ENCODE assay signal across 28 mouse cellular contexts in genomic region chr9:61119252-61119651, GRCm38 (mm10).
DNase-seq lines count a peak whose midpoint lies in the region; ATAC-seq and TF ChIP-seq lines count a peak whose summit lies in the region.
"Had no signal": no experiment of that assay in that cellular context is flagged by ENCODE, and none has a peak within 500 bp of the region (broad histone marks: within the 10 kb centered on the region; RNA-seq: fewer than 3 reads in every experiment).

No protein-coding gene starts in this region.

- no peak overlapping the region for H3K4me3 ChIP-seq in lung, postnatal 0 days (ENCODE audit: low read depth, low read length)
- no peak overlapping the region for H3K4me3 ChIP-seq in stomach, postnatal 0 days (ENCODE audit: low read depth, low read length)
- H3K4me3 ChIP-seq: embryonic facial prominence, embryonic 12.5 days; heart, embryonic 10.5 days; heart, embryonic 15.5 days; hindbrain, embryonic 12.5 days; left cerebral cortex, adult 2 months; liver, embryonic 15.5 days; stomach, embryonic 15.5 days had no signal

- H3K27ac ChIP-seq in lung, postnatal 0 days (ENCODE audit: low read length), result no peak overlapping the region
- H3K27ac ChIP-seq in stomach, postnatal 0 days (replicated peaks), result no peak overlapping the region
- H3K27ac ChIP-seq: embryonic facial prominence, embryonic 12.5 days; heart, embryonic 10.5 days; heart, embryonic 15.5 days; hindbrain, embryonic 12.5 days; left cerebral cortex, adult 2 months; liver, embryonic 15.5 days; stomach, embryonic 15.5 days had no signal

- H3K9ac ChIP-seq in lung, postnatal 0 days (replicated peaks; ENCODE audit: low read depth), result no peak overlapping the region
- no peak overlapping the region for H3K9ac ChIP-seq in stomach, postnatal 0 days (ENCODE audit: low read length)
- H3K9ac ChIP-seq: embryonic facial prominence, embryonic 12.5 days; heart, embryonic 15.5 days; hindbrain, embryonic 12.5 days; liver, embryonic 15.5 days; stomach, embryonic 15.5 days had no signal

- TF ChIP-seq EP300 in lung, postnatal 0 days (IDR thresholded peaks at IDR 0.05), result no peak
- no peak for TF ChIP-seq EP300 in stomach, postnatal 0 days (optimal IDR thresholded peaks at IDR 0.05)

- no peak overlapping the region for H3K4me2 ChIP-seq in lung, postnatal 0 days (replicated peaks; ENCODE audit: low read depth, low read length)
- no peak overlapping the region for H3K4me2 ChIP-seq in stomach, postnatal 0 days (replicated peaks; ENCODE audit: low read depth)
- H3K4me2 ChIP-seq: embryonic facial prominence, embryonic 12.5 days; heart, embryonic 15.5 days; hindbrain, embryonic 12.5 days; liver, embryonic 15.5 days; stomach, embryonic 15.5 days had no signal

- H3K4me1 ChIP-seq in lung, postnatal 0 days (ENCODE audit: insufficient read depth, low read depth, low read length), result no peaks in the 10 kb centered on the region
- no peaks in the 10 kb centered on the region for H3K4me1 ChIP-seq in stomach, postnatal 0 days (replicated peaks; ENCODE audit: control insufficient read depth, insufficient read depth)
- H3K4me1 ChIP-seq: heart, embryonic 15.5 days had no signal

- H3K36me3 ChIP-seq in lung, postnatal 0 days (ENCODE audit: insufficient read depth, low read length), result no peaks in the 10 kb centered on the region
- no peaks in the 10 kb centered on the region for H3K36me3 ChIP-seq in stomach, postnatal 0 days (ENCODE audit: control insufficient read depth, insufficient read depth, low read length)
- H3K36me3 ChIP-seq: embryonic facial prominence, embryonic 12.5 days; heart, embryonic 10.5 days; heart, embryonic 15.5 days; hindbrain, embryonic 12.5 days; liver, embryonic 15.5 days; stomach, embryonic 15.5 days had no signal

- WGBS in lung, postnatal 0 days, result 33% methylated on average over 3 of the region's 3 CpGs
- 73% methylated on average over 3 of the region's 3 CpGs for WGBS in stomach, postnatal 0 days

- H3K9me3 ChIP-seq in lung, postnatal 0 days (ENCODE audit: low read length), result no peaks in the 10 kb centered on the region
- H3K9me3 ChIP-seq in stomach, postnatal 0 days (ENCODE audit: control insufficient read depth, low read length), result no peaks in the 10 kb centered on the region
- H3K9me3 ChIP-seq: embryonic facial prominence, embryonic 12.5 days; heart, embryonic 10.5 days; heart, embryonic 15.5 days; hindbrain, embryonic 12.5 days; liver, embryonic 15.5 days; stomach, embryonic 15.5 days had no signal

- DNase-seq in adrenal gland, postnatal 10 days, result peak; percentile 27
- no peak for DNase-seq in adrenal gland, adult 18-20 months (ENCODE audit: low spot score in 2 of 2)
- DNase-seq in lung, postnatal 0 days (ENCODE audit: low spot score), result peak; percentile 9
- DNase-seq in lung, postnatal 14 days, result no peak
- DNase-seq in stomach, postnatal 0 days (ENCODE audit: low spot score), result no peak
- no peak for DNase-seq in cerebellum, postnatal 36 days
- DNase-seq in spleen, adult 12 weeks (ENCODE audit: low spot score), result no peak
- DNase-seq: cerebellum, adult 8-10 months; cerebellum, postnatal 25 days; embryo, embryonic 11 days; gastrocnemius, postnatal 14 days; heart, adult 11 months; kidney, adult 9 months; kidney, postnatal 10 days; left cerebral cortex, postnatal 4 days; midbrain, embryonic 14.5 days; thymus, postnatal 25 days had no signal

- no peak for ATAC-seq in lung, postnatal 0 days
- ATAC-seq in granulocyte monocyte progenitor cell, adult 5-6 weeks (replicated peaks; ENCODE audit: poor library complexity, severe bottlenecking), result peak; percentile 88
- 0 out of 2 replicates have a peak, but pooled peaks have one; percentile 29 for ATAC-seq in stomach, postnatal 0 days (ENCODE audit: low FRiP score, low TSS enrichment)
- ATAC-seq: CD4-positive, CD25-positive, alpha-beta regulatory T cell, adult 4 months; forebrain, embryonic 14.5 days; intestine, embryonic 16.5 days had no signal

- TF ChIP-seq CTCF in lung, postnatal 0 days (IDR thresholded peaks at IDR 0.05), result no peak
- TF ChIP-seq CTCF in stomach, postnatal 0 days (IDR thresholded peaks at IDR 0.05; ENCODE audit: low read depth), result no peak

- no peaks in the 10 kb centered on the region; the same call in 1 of the 2 replicates for H3K27me3 ChIP-seq in lung, postnatal 0 days (replicated peaks; ENCODE audit: insufficient read depth, low read length)
- no peaks in the 10 kb centered on the region for H3K27me3 ChIP-seq in stomach, postnatal 0 days (ENCODE audit: control insufficient read depth, insufficient read depth, low read length)
- H3K27me3 ChIP-seq: liver, embryonic 15.5 days had no signal

Comparison
In these comparisons a context has a peak if more than half of its experiments do, and no peak if none do; other contexts are left out.
1. DNase-seq: peak in adrenal gland, postnatal 10 days (single experiment) and lung, postnatal 0 days (single experiment); none in adrenal gland, adult 18-20 months (0 of 2), lung, postnatal 14 days (single experiment), stomach, postnatal 0 days (single experiment), cerebellum, postnatal 36 days (0 of 2) and spleen, adult 12 weeks (single experiment).